In the genomic region with DNA sequence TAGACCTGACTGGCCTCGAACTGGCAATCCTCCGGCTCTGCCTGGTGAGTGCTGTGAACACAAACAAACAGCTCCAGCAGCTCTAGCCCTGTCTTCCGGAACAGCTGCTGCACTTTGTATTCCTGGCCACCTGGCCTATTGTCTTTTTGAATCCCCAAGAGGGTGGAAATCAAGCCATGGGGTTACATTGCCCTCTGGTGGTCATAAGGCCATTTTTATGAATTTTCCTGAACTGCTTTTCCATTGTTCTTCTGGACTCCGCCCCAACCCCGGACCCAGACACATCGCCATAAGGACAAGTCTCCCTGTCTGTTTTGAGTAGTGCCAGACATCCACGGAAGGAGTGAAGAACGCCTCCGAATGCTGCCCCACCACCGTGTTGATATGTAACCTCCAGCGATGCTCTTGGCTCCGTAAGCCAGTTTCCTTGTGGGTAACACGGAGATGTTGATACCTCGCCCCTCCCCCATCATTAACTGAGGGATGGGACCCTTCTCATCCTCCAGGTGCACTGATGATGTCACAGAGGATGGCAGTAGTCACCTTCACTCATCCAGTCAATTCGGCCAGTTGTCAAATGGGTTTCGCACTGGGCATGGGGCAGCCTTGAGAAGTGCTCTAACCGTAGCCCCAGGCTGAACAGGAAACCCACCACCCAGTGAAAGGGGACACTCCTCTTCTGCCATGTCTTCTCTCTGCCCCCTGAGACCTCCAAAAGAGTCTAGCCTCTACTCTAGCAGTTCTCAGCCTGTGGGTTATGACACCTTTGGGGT, we compare ENCODE assay signal across 8 mouse cellular contexts. TPM values are rescaled to one million over a fixed set of nuclear protein-coding genes. Genes with fewer than 3 reads are reported as not detected.
A peak's percentile ranks its signal among the peaks of the same experiment; 100 is the strongest.
DNase-seq lines count a peak whose midpoint lies in the region; ATAC-seq and TF ChIP-seq lines count a peak whose summit lies in the region.

No protein-coding gene starts in this region.

- intact Hi-C loops in gastrocnemius, adult 2 months (cut with DNase I), result loop anchor here (1.0 to 5.0 kb wide), 4 partner anchors 77 to 272 kb away; a partner anchor contains a TSS

- peak overlapping the region; percentile 46 for H3K4me2 ChIP-seq in hindbrain, postnatal 0 days (ENCODE audit: low read depth, low read length)

- H3K27me3 ChIP-seq in hindbrain, postnatal 0 days (ENCODE audit: insufficient read depth, low read length), result no peaks in the 10 kb centered on the region

- peak; percentile 82 for TF ChIP-seq CTCF in gastrocnemius, adult 2 months (IDR thresholded peaks at IDR 0.05)
- peak; percentile 91 for TF ChIP-seq CTCF in hindbrain, postnatal 0 days (IDR thresholded peaks at IDR 0.05; ENCODE audit: low read depth)

- WGBS in hindbrain, postnatal 0 days, result 14% methylated on average over 17 of the region's 17 CpGs

- H3K9ac ChIP-seq in hindbrain, postnatal 0 days (replicated peaks; ENCODE audit: low read length), result no peak overlapping the region

- DNase-seq in ZHBTc4 (ENCODE audit: low read depth, low spot score), result peak; percentile 96
- DNase-seq in cerebellum, postnatal 4 days (ENCODE audit: low spot score in 2 of 2), result peak; percentile 36 to 83
- peak; percentile 43 for DNase-seq in gastrocnemius, adult 2 months
- DNase-seq in hindbrain, postnatal 0 days (ENCODE audit: low spot score), result peak; percentile 92
- peak; percentile 76 to 80 for DNase-seq in left cerebral cortex, adult 18-20 months (ENCODE audit: low spot score in 2 of 2)
- DNase-seq in right cerebral cortex, adult 18-20 months, result peak; percentile 84
- DNase-seq in urinary bladder, postnatal 4 days (ENCODE audit: low spot score in 2 of 2), result peak; percentile 64 to 69

- H3K9me3 ChIP-seq in hindbrain, postnatal 0 days (ENCODE audit: low read length), result no peaks in the 10 kb centered on the region

- H3K4me3 ChIP-seq in gastrocnemius, adult 2 months, result peak overlapping the region; percentile 56
- no peak overlapping the region for H3K4me3 ChIP-seq in hindbrain, postnatal 0 days (ENCODE audit: low read length)

- H3K36me3 ChIP-seq in hindbrain, postnatal 0 days (ENCODE audit: insufficient read depth, low read length), result no peaks in the 10 kb centered on the region

- H3K27ac ChIP-seq in gastrocnemius, adult 2 months, result 0 out of 2 replicates have a peak overlapping the region, but pooled peaks have one; percentile 1
- peak overlapping the region; percentile 57 for H3K27ac ChIP-seq in hindbrain, postnatal 0 days

- peak; percentile 85 for ATAC-seq in hindbrain, postnatal 0 days
- peak; percentile 80 for ATAC-seq in megakaryocyte, adult 5-6 weeks (ENCODE audit: poor library complexity, severe bottlenecking)

- H3K4me1 ChIP-seq in hindbrain, postnatal 0 days (ENCODE audit: insufficient read depth, low read length), result 0 out of 2 replicates have a peak, but pooled peaks cover 3% of the 10 kb centered on the region

RNA-seq across cellular contexts. Expression of a gene that starts 13.6 kb away (rescaled TPM):
- total RNA-seq in gastrocnemius, adult 2 months (2021), result under 1 TPM; 0.51 to 0.92 TPM
- 0.68 and 2.3 TPM in 2 replicates for total RNA-seq in hindbrain, postnatal 0 days (2014; rRNA removed)
- 1.0 and 1.1 TPM in 2 replicates for polyA plus RNA-seq in hindbrain, postnatal 0 days (2015; fragmentation: Nextera tagmentation; extraction: Ambion mirVana)
- 1 to 10 TPM; 1.1 to 1.6 TPM for total RNA-seq in left cerebral cortex, adult 18-20 months (2021)
- 65.9 and 71.1 TPM in 2 replicates for total RNA-seq in megakaryocyte, adult 5-6 weeks (2015)
- total RNA-seq in megakaryocyte, adult 5-6 weeks (2017), result 46.6 and 49.2 TPM in 2 replicates

RNA-seq across cellular contexts. Expression of a gene that starts 17.3 kb away (rescaled TPM):
- total RNA-seq in gastrocnemius, adult 2 months (2021), result under 1 TPM; 0.31 to 0.53 TPM
- 1.0 and 2.0 TPM in 2 replicates for total RNA-seq in hindbrain, postnatal 0 days (2014; rRNA removed)
- polyA plus RNA-seq in hindbrain, postnatal 0 days (2015; fragmentation: Nextera tagmentation; extraction: Ambion mirVana), result 1.7 and 1.8 TPM in 2 replicates
- under 1 TPM; 0.54 to 0.63 TPM for total RNA-seq in left cerebral cortex, adult 18-20 months (2021)
- 2.0 and 3.3 TPM in 2 replicates for total RNA-seq in megakaryocyte, adult 5-6 weeks (2015)
- total RNA-seq in megakaryocyte, adult 5-6 weeks (2017), result 1.1 and 2.8 TPM in 2 replicates

RNA-seq across cellular contexts. Expression of a gene that starts 17.6 kb away (rescaled TPM):
- total RNA-seq in gastrocnemius, adult 2 months (2021), result not detected
- total RNA-seq in hindbrain, postnatal 0 days (2014; rRNA removed), result not detected in 2 replicates
- polyA plus RNA-seq in hindbrain, postnatal 0 days (2015; fragmentation: Nextera tagmentation; extraction: Ambion mirVana), result not detected in 2 replicates
- total RNA-seq in left cerebral cortex, adult 18-20 months (2021), result not detected
- 0.96 TPM in 1 of 2 replicates, not detected in the other for total RNA-seq in megakaryocyte, adult 5-6 weeks (2015)
- total RNA-seq in megakaryocyte, adult 5-6 weeks (2017), result not detected in 2 replicates

RNA-seq across cellular contexts. Expression of a gene that starts 32.9 kb away (rescaled TPM):
- total RNA-seq in gastrocnemius, adult 2 months (2021), result under 1 TPM in 1 of 2 experiments, not detected in 1; 0.17 TPM
- total RNA-seq in hindbrain, postnatal 0 days (2014; rRNA removed), result 0.11 and 0.21 TPM in 2 replicates
- 0.05 and 0.09 TPM in 2 replicates for polyA plus RNA-seq in hindbrain, postnatal 0 days (2015; fragmentation: Nextera tagmentation; extraction: Ambion mirVana)
- under 1 TPM; 0.09 to 0.16 TPM for total RNA-seq in left cerebral cortex, adult 18-20 months (2021)
- total RNA-seq in megakaryocyte, adult 5-6 weeks (2015), result 74.6 and 82.8 TPM in 2 replicates
- 241 and 246 TPM in 2 replicates for total RNA-seq in megakaryocyte, adult 5-6 weeks (2017)

Comparison
In these comparisons a context has a peak if more than half of its experiments do, and no peak if none do; other contexts are left out.
1. DNase-seq: peak in every context shown above with its lines; median percentile 96 in ZHBTc4; 92 in hindbrain, postnatal 0 days; 84 in right cerebral cortex, adult 18-20 months; 78 in left cerebral cortex, adult 18-20 months; 66 in urinary bladder, postnatal 4 days; 60 in cerebellum, postnatal 4 days; 43 in gastrocnemius, adult 2 months.
2. RNA of a gene that starts 13.6 kb away (total RNA-seq): 46.6 to 71.1 TPM in megakaryocyte, adult 5-6 weeks; 1.1 to 1.6 TPM in left cerebral cortex, adult 18-20 months, 0.51 to 0.92 TPM in gastrocnemius, adult 2 months and 0.68 to 2.3 TPM in hindbrain, postnatal 0 days; every median in the first group is over 10 times any median in the second.